Mouse (Mus musculus) CD4-positive helper T cell, adult 2 months (primary cell): ENCODE data around the gene Acadl.

Experiments used
- DNase-seq: peaks from one replicate; pipeline ENCODE4 v3.0.0-alpha.2; 2012; ENCODE audit warnings: low read depth, missing footprints, low spot score

The Acadl gene

GRCm38 (mm10) chr1:66839755-66840438 lies 23.2 kb downstream of the Acadl start:
- no peak for DNase-seq

- no peak for DNase-seq
These were observed 23.9 kb downstream of the Acadl start for GRCm38 (mm10) chr1:66839135-66839534.

DNA sequence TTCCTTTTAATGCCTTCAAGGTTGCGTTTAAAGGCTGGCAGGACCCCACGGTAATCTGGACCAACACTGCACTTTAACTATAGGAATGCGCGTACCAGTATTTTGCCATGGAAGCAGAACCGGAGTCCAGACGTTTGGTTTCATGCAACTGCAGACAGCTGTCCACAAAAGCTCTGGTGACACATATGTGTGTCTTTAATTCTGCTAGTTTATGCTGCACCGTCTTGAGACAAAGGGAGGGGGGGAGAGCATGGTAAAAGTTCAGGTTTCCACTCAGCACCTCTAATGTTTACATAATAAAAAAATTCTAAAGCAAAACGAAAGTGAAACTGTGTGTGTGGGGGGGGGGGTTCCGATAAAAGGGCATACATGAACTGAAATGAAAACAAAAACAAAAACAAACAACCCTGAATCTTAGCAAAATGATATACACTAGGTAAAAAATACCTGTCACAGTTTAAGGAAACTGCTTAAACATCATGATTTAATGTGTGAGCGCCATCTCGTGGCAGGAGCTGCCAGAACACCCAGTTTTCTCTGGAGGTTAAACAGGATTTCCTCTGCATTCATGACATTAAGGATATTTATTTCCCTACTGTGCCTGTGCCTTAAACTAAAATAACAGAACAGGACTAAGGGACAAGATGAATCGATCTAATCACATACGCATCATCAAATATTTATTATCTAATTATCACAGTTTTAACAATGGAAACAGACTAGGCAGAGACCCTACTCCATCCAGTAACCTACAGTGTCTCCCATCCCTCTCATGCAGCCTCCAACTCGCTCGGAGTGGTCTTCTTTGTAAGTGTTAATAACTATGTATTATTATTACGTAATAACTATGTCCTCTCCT lies 24.7 kb downstream of the Acadl start:
- peak; percentile 75 for DNase-seq

- no peak for DNase-seq
These were observed 25.9 kb downstream of the Acadl start for GRCm38 (mm10) chr1:66837207-66837606.

GRCm38 (mm10) chr1:66832636-66833165 lies 30.4 kb downstream of the Acadl start:
- no peak for DNase-seq

GRCm38 (mm10) chr1:66831824-66832600 lies 31.1 kb downstream of the Acadl start:
- no peak for DNase-seq

- no peak for DNase-seq
These were observed 33.5 kb downstream of the Acadl start for GRCm38 (mm10) chr1:66829400-66830080.

DNA sequence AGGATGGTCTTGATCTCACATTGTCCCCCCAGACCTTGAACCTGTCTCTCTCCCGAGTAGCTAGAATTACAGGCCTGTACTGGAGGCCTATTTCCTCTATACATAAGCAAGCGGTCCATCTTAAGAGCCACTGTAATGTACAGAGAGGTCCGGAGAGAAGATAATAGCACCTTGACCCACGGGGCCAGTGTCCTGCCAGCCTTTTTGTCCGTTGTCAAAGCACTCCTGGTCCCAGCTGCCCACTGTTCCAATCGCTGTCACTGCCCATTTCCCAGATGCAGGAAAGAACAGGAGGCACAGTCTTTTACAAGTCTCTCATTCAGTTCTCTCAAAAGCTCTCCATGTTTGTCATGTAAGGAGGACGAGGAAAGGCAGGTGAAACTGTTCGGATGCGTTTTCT lies 41.1 kb downstream of the Acadl start:
- no peak for DNase-seq

DNA sequence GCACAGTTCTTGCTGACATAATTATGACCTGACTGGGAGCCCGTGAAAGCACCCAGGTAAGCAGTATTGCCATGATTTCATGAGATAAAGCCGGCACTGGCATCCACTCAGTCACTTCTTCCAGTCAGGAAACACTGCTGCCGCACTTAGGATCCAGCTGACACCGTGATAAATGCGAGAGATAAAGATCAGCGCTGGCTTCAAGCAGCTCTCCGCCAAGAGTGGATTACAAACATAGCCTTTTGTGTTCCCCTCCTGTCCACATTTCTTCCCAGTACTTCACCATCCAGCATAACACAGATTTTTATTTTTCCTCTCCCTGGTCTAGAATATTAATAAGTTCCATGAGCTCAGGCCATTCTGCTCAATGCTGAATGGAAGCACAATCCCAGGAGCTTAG lies 42.8 kb downstream of the Acadl start:
- DNase-seq: no peak

- no peak for DNase-seq
These were observed 45.2 kb downstream of the Acadl start for GRCm38 (mm10) chr1:66817865-66818315.

- DNase-seq: peak; percentile 95
These were observed 45.6 kb downstream of the Acadl start, which contains the start of gene Kansl1l for GRCm38 (mm10) chr1:66817453-66817839. Gene Kansl1l (minus strand): TSS chr1:66817562.

- DNase-seq: peak; percentile 92
These were observed 46.1 kb downstream of the Acadl start for GRCm38 (mm10) chr1:66816837-66817452.

GRCm38 (mm10) chr1:66815941-66816777 lies 46.9 kb downstream of the Acadl start:
- DNase-seq: peak; percentile 82

DNA sequence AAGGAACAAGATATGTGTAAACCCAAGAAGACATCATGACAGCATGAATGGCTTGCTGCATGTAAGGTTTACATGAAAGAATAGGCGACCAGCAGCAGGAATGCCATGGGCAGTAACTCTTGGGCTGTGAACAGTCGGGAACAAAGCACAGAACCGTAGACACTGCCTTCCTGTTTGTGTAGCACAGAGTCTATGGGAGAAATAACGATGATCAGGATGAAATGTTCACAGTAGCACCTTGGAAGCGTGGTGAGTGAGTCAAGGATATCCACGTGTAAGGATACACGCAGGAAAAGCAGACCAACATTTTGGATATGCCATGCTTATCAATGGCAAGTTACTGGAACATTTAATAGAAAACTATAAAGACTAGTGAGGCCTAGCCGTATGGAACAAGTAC lies 48.3 kb downstream of the Acadl start:
- peak; percentile 18 for DNase-seq

DNA sequence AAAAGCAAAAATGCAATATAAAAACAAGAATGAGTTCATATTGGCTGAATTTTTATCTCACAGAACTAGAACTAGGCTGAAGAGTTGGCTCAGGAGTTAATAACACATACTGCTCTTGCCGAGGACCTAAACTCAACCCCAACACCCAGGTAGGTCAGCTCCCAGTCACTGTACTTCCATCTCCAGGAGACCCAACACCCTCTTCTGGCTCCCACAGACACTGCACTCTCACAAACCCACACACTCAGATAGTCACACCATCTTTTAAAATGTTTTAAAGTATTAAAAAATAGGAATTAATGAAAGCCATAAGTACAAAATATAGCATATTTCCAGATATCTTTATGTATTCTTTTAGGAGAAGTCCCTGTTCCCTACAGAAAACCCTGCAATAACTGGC lies 49.9 kb downstream of the Acadl start:
- DNase-seq: no peak

DNA sequence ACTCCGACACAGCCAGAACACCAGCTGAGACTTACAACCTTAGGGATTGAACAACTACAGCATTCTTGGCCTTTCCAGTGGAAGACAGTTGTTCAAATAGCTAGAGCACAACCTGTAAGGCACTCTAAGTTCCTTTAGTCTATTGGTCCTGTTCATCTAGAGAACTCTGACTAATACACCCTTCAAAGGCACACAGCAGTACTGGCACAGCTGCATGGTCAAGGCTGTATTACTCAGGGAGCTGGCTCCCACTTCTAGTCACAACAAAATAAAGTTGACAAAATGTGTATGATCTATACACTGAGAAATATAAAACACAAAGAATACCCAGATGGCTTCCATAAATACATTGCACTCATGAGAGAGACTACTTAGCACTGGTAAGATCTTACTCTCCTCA lies 56.3 kb downstream of the Acadl start:
- DNase-seq: no peak

- peak; percentile 13 for DNase-seq
These were observed 57.7 kb downstream of the Acadl start for GRCm38 (mm10) chr1:66805408-66805807.

DNA sequence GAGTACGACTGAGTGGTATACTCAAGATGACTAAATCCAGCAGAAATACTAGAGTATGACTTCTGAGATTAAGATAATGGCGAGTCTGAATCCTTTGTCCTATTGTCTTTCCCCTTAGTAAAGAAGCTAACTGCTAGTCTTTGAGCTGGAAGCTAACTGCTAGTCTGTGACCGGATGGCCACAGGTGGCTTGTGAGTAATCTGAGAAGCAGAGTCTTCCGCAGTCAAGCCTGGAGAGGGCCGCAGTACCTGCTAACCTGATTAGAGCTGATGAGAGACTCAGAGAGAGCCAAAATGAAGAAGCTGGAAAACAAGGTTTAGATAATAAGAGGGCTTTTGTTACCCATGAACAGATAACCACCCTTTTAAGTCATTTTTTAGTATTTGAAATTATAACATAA lies 58.4 kb downstream of the Acadl start:
- no peak for DNase-seq

DNA sequence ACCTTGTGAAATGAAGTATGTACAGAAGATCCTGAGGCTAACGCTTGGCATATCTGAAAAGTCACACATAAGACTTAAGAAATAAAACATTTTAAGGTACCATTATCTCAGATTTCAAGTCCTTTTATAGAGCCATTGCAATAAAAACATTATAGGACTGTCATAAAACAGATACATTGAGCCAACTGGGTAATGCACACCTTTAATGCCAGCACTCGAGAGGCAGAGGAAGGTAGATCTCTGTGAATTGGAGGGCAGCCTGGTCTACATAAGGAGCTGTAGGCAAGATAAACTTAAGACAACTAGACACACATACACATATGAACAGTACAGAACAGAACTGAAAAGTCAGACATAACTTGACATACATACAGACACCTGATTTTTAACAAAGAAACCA lies 65.1 kb downstream of the Acadl start:
- DNase-seq: no peak
